Mouse (Mus musculus): ENCODE results near the gene Il17rd. TPM values are rescaled to one million over a fixed set of nuclear protein-coding genes. Genes with fewer than 3 reads are reported as not detected.

Il17rd gene
- 4.0 and 4.5 TPM in 2 replicates for polyA plus RNA-seq (2016; fragmentation: Nextera tagmentation; extraction: Ambion mirVana)

GRCm38 (mm10) chr14:27038783-27039182 lies at the start of gene Il17rd:
Gene Il17rd (plus strand): TSS chr14:27038941.
- Histone ChIP-seq H3K4me2 (replicated peaks) (peak within 1 kb of the TSS; percentile 96), H3K9me3 (no peaks in the 10 kb centered on the region), H3K4me1 (peaks cover 17% of the 10 kb centered on the region), H3K36me3 (no peaks in the 10 kb centered on the region), H3K4me3 (peak within 1 kb of the TSS; percentile 92), H3K27me3 (replicated peaks) (0 out of 2 replicates have a peak, but pooled peaks cover 10% of the 10 kb centered on the region), H3K9ac (peak within 1 kb of the TSS; percentile 76), H3K27ac (no peak within 1 kb of the TSS)
- 0% methylated on average over 29 of the region's 29 CpGs for WGBS
- ATAC-seq (ENCODE audit: low FRiP score, low read depth) = peak; percentile 91

DNA sequence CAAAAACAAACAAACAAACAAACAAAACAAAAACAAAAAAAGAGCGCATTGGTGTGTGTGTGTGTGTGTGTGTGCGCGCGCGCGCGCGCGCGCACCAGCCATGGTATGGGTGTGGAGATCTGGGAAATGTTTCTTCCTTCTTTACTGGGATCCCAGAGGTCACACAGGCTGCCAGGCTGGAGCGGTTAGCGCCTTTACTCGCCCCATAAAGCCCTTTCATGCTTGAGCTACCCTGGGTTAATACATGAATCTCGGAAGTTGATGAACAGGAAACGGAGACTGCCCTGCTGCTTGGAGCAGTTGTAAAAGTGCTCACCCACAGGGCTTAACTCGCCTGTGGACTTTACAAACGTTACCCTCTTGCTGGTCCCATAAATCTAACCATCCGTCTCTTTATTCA lies 47.1 kb upstream of the Il17rd start:
- no peaks in the 10 kb centered on the region for H3K27me3 ChIP-seq (replicated peaks)
- ATAC-seq (ENCODE audit: low FRiP score, low read depth) = no peak
- H3K9ac ChIP-seq = no peak overlapping the region
- H3K36me3 ChIP-seq = no peaks in the 10 kb centered on the region
- no peaks in the 10 kb centered on the region for H3K9me3 ChIP-seq
- H3K4me1 ChIP-seq = peaks cover 3% of the 10 kb centered on the region; the same call in 1 of the 2 replicates
- WGBS = 50% methylated on average over 18 of the region's 18 CpGs
- H3K27ac ChIP-seq = no peak overlapping the region
- H3K4me2 ChIP-seq (replicated peaks) = no peak overlapping the region
- H3K4me3 ChIP-seq = no peak overlapping the region

DNA sequence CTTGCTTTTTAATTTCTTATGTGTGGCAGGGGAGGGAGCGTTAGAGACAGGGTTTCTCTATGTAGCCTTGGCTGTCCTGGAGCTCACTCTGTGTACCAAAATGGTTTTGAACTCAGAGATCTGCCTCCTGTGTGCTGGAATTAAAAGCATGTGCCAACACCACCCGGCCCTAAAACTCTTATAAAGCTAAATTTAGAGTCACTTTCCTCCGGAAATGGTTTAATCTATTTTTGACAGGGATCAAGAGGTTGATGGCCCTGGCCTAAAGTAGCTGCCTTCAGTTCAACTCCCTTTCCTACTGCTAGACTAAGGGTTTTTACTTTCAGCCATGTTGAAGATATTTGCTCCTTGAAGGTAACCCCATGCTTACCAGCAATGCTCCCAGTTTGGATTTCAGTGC lies 45.3 kb upstream of the Il17rd start:
- Histone ChIP-seq H3K36me3 (no peaks in the 10 kb centered on the region), H3K4me1 (peaks cover 3% of the 10 kb centered on the region; the same call in 1 of the 2 replicates), H3K9ac (no peak overlapping the region), H3K4me2 (replicated peaks) (no peak overlapping the region), H3K9me3 (no peaks in the 10 kb centered on the region), H3K27me3 (replicated peaks) (no peaks in the 10 kb centered on the region), H3K27ac (no peak overlapping the region), H3K4me3 (no peak overlapping the region)
- no peak for ATAC-seq (ENCODE audit: low FRiP score, low read depth)
- WGBS = 82% methylated on average over 3 of the region's 3 CpGs

DNA sequence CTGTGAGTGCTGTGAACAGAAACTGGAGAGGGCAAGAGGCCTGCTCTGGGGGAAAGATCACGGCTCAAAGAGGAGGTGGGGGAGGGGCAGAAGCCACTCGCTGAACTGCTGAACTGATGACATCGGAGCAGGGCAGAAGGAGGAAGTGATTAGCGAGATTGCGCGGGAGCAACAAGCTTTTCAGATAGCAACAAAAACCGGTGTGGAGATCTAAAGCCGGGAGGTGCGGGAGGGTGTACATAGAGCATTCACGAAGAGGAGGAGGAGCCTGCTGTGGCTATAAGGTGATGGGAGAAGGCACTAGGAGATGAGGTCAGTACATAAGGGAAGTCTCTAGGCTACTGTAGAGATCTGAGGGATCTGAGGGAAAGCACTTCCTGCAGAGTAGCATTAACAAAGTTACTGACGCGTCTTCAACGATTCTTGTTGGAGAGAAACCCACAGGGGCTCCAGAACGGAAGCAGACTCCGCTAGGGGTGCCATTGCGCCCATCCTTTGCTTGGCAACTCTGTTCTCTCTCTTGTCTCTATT lies 44.5 kb upstream of the Il17rd start, which contains the start of gene Hesx1:
Gene Hesx1 (plus strand): TSS at position 206 of the 531 bp plus-strand sequence.
- peaks cover 3% of the 10 kb centered on the region; the same call in 1 of the 2 replicates for H3K4me1 ChIP-seq
- peak within 1 kb of the TSS; percentile 38; the same call in 1 of the 2 replicates for H3K9ac ChIP-seq
- H3K27me3 ChIP-seq (replicated peaks) = no peaks in the 10 kb centered on the region
- H3K9me3 ChIP-seq = no peaks in the 10 kb centered on the region
- WGBS = 11% methylated on average over 16 of the region's 16 CpGs
- ATAC-seq (ENCODE audit: low FRiP score, low read depth) = no peak
- H3K4me3 ChIP-seq = 0 out of 2 replicates have a peak within 1 kb of the TSS, but pooled peaks have one; percentile 3
- H3K36me3 ChIP-seq = no peaks in the 10 kb centered on the region
- peak within 1 kb of the TSS; percentile 61 for H3K4me2 ChIP-seq (replicated peaks)
- no peak within 1 kb of the TSS for H3K27ac ChIP-seq

DNA sequence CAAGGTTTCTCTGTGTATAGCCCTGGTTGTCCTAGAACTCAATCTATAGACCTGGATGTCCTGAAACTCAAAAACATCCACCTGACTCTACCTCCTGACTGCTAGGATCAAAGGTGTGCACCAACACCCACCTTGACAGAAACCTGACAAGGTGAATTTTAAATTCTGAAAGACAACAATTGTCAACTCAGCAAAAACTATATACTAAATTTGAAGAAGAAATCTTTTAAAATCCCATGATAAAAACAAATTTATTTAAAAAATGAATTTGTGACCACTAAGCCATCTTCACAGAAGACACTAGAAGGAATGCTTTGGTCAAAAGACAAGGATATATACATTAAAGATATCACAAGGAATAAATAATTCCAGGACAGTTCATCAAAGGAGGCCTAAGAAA lies 42.5 kb upstream of the Il17rd start:
- Histone ChIP-seq H3K9me3 (no peaks in the 10 kb centered on the region), H3K27ac (no peak overlapping the region), H3K4me1 (peaks cover 3% of the 10 kb centered on the region; the same call in 1 of the 2 replicates), H3K4me2 (replicated peaks) (no peak overlapping the region), H3K9ac (no peak overlapping the region), H3K27me3 (replicated peaks) (0 out of 2 replicates have a peak, but pooled peaks cover under 1% of the 10 kb centered on the region), H3K36me3 (no peaks in the 10 kb centered on the region), H3K4me3 (no peak overlapping the region)
- ATAC-seq (ENCODE audit: low FRiP score, low read depth) = no peak

GRCm38 (mm10) chr14:27000386-27000785 lies 38.4 kb upstream of the Il17rd start:
- Histone ChIP-seq H3K9ac (no peak overlapping the region), H3K4me1 (no peaks in the 10 kb centered on the region), H3K36me3 (no peaks in the 10 kb centered on the region), H3K4me2 (replicated peaks) (no peak overlapping the region), H3K4me3 (no peak overlapping the region), H3K27me3 (replicated peaks) (0 out of 2 replicates have a peak, but pooled peaks cover 2% of the 10 kb centered on the region), H3K9me3 (no peaks in the 10 kb centered on the region), H3K27ac (no peak overlapping the region)
- no peak for ATAC-seq (ENCODE audit: low FRiP score, low read depth)
- 3% methylated on average over 11 of the region's 11 CpGs for WGBS

DNA sequence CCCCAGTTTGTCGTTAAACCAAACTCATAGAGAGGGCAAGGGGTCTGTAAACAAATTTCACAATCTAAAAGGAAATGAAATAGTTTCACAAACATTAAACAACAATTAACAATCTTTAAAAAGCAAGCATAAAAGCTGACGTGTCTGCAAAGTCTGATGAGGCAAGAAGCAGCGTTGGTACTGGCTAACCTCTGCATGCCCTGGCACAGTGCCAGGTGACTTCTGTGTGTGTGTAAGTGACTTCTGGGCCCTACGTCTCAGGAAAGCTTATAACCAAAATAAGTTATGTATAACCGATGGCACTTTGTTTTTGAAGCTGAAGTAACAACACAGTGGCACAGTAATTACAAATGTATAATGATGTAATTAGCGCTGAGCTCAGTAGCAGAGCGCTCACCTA lies 33.8 kb upstream of the Il17rd start:
- Histone ChIP-seq H3K27ac (no peak overlapping the region), H3K9ac (no peak overlapping the region), H3K36me3 (no peaks in the 10 kb centered on the region), H3K9me3 (no peaks in the 10 kb centered on the region), H3K4me3 (no peak overlapping the region), H3K4me2 (replicated peaks) (no peak overlapping the region), H3K27me3 (replicated peaks) (0 out of 2 replicates have a peak, but pooled peaks cover 2% of the 10 kb centered on the region), H3K4me1 (no peaks in the 10 kb centered on the region)
- no peak for ATAC-seq (ENCODE audit: low FRiP score, low read depth)
- 83% methylated on average over 7 of the region's 7 CpGs for WGBS

GRCm38 (mm10) chr14:27005937-27006336 lies 32.8 kb upstream of the Il17rd start:
- Histone ChIP-seq H3K4me3 (no peak overlapping the region), H3K27me3 (replicated peaks) (0 out of 2 replicates have a peak, but pooled peaks cover 2% of the 10 kb centered on the region), H3K4me2 (replicated peaks) (no peak overlapping the region), H3K27ac (no peak overlapping the region), H3K4me1 (no peaks in the 10 kb centered on the region), H3K36me3 (no peaks in the 10 kb centered on the region), H3K9ac (no peak overlapping the region), H3K9me3 (no peaks in the 10 kb centered on the region)
- ATAC-seq (ENCODE audit: low FRiP score, low read depth) = no peak
- WGBS = 32% methylated on average over 6 of the region's 6 CpGs

GRCm38 (mm10) chr14:27011561-27011960 lies 27.2 kb upstream of the Il17rd start:
- no peak for ATAC-seq (ENCODE audit: low FRiP score, low read depth)
- H3K27ac ChIP-seq = no peak overlapping the region
- no peaks in the 10 kb centered on the region for H3K36me3 ChIP-seq
- H3K9ac ChIP-seq = no peak overlapping the region
- H3K9me3 ChIP-seq = no peaks in the 10 kb centered on the region
- no peaks in the 10 kb centered on the region for H3K4me1 ChIP-seq
- H3K4me3 ChIP-seq = no peak overlapping the region
- 81% methylated on average over 5 of the region's 5 CpGs for WGBS
- H3K4me2 ChIP-seq (replicated peaks) = no peak overlapping the region
- H3K27me3 ChIP-seq (replicated peaks) = no peaks in the 10 kb centered on the region

GRCm38 (mm10) chr14:27013658-27014057 lies 25.1 kb upstream of the Il17rd start:
- Histone ChIP-seq H3K36me3 (no peaks in the 10 kb centered on the region), H3K4me1 (no peaks in the 10 kb centered on the region), H3K9me3 (no peaks in the 10 kb centered on the region), H3K9ac (no peak overlapping the region), H3K27ac (no peak overlapping the region), H3K27me3 (replicated peaks) (no peaks in the 10 kb centered on the region), H3K4me2 (replicated peaks) (no peak overlapping the region), H3K4me3 (no peak overlapping the region)
- 72% methylated on average over 4 of the region's 4 CpGs for WGBS
- no peak for ATAC-seq (ENCODE audit: low FRiP score, low read depth)

DNA sequence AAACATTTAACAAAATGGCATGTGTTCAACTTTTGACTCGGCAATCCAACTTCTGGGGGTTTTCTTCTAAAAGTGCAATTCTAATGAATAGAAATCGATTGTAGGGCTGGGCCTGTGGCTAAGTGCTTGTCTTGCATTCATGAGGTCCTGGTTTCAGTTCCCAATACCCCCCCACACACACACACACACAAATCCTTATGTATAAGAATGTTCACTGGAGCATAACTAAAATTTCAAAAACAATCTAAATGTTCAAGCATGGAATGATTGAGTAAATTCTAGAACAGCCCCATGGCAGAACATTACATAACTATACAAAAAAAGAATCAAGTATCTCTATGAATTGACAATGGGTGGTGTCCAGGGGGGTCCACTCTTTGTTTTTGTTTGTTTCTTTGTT lies 20.8 kb upstream of the Il17rd start:
- H3K9me3 ChIP-seq = no peaks in the 10 kb centered on the region
- no peak overlapping the region for H3K9ac ChIP-seq
- H3K27ac ChIP-seq = no peak overlapping the region
- no peaks in the 10 kb centered on the region for H3K4me1 ChIP-seq
- H3K27me3 ChIP-seq (replicated peaks) = no peaks in the 10 kb centered on the region
- 90% methylated on average over 2 of the region's 2 CpGs for WGBS
- H3K4me3 ChIP-seq = no peak overlapping the region
- H3K4me2 ChIP-seq (replicated peaks) = no peak overlapping the region
- no peaks in the 10 kb centered on the region for H3K36me3 ChIP-seq
- no peak for ATAC-seq (ENCODE audit: low FRiP score, low read depth)

DNA sequence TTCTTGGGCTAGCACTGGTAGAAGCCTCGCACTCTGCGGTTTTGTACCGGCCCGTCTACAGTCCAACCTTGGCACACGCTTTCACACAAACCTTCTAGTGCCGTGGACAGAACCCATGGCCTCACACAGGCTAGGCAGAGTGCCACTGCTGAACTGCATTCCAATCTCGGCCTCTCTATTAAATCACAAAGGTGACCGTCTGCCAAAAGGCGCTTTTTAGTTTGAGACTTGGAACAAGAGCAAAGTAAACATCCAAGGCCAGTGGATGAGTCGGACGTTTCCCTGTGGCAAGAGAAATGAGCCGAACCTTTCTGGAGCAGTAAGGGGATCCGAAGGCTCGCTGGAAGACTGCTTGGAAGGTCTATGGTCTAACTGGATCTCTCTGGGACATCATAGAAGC lies 18.9 kb upstream of the Il17rd start:
- no peak overlapping the region for H3K9ac ChIP-seq
- no peak overlapping the region for H3K4me2 ChIP-seq (replicated peaks)
- H3K27ac ChIP-seq = no peak overlapping the region
- H3K36me3 ChIP-seq = no peaks in the 10 kb centered on the region
- no peak overlapping the region for H3K4me3 ChIP-seq
- 90% methylated on average over 14 of the region's 14 CpGs for WGBS
- H3K4me1 ChIP-seq = no peaks in the 10 kb centered on the region
- no peak for ATAC-seq (ENCODE audit: low FRiP score, low read depth)
- no peaks in the 10 kb centered on the region for H3K9me3 ChIP-seq
- H3K27me3 ChIP-seq (replicated peaks) = no peaks in the 10 kb centered on the region

- Histone ChIP-seq H3K9me3 (no peaks in the 10 kb centered on the region), H3K4me2 (replicated peaks) (no peak overlapping the region), H3K27ac (no peak overlapping the region), H3K27me3 (replicated peaks) (no peaks in the 10 kb centered on the region), H3K9ac (no peak overlapping the region), H3K4me3 (no peak overlapping the region), H3K4me1 (no peaks in the 10 kb centered on the region), H3K36me3 (no peaks in the 10 kb centered on the region)
- WGBS = 47% methylated on average over 11 of the region's 11 CpGs
- no peak for ATAC-seq (ENCODE audit: low FRiP score, low read depth)
Observed at GRCm38 (mm10) chr14:27022876-27023275, 15.9 kb upstream of the Il17rd start.
